Mouse (Mus musculus) small intestine, adult 2 months (tissue): ENCODE results near the gene Batf.

ENCODE experiments used
- CTCF ChIP-seq: fragments of 200-500 bp; IDR thresholded peaks from 2 replicates; pipeline ENCODE4 v1.5.1; 2012; ENCODE audit warnings: low read depth, mild to moderate bottlenecking, control low read depth, inconsistent platforms, low read length, moderate library complexity, mixed read lengths; ENCODE audit not compliant: insufficient replicate concordance, insufficient read length; ENCODE audit errors: extremely low read depth
- POLR2A ChIP-seq: fragments of 200-500 bp; IDR thresholded peaks from 2 replicates; pipeline ENCODE4 v1.6.1; 2012; ENCODE audit warnings: low read depth, mild to moderate bottlenecking, control low read depth, inconsistent platforms, low read length, moderate library complexity

DNA sequence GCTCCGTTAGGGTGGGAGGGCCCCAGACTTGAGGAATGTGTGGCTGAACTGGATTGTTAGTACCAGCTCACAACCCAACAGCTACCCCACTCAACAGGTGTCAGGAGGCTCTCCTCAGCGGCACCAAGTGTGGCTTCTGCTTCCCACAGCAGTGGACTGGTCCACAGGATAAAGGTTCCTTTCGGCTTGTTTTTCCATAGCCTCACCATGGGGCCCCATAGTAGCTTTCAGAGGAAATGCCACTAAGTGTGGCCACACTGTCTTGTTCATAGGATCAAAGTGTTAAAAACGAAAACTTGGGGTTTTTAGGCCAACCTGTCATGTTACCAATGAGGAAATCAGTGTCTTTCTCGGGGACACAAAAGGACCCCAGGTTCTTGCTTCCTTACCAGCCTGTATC lies 10.0 kb downstream of the Batf start:
- TF ChIP-seq CTCF (no peak), POLR2A (no peak)
